Mouse (Mus musculus) stomach, embryonic 16.5 days (tissue): ENCODE measurements at regions not wholly inside any gene's neighbourhood (a gene's known extent, or its start where the extent isn't known, plus 50 kb on each side); places are given as distances from the start of the nearest gene placed in this dataset. TPM values are rescaled to one million over a fixed set of nuclear protein-coding genes. Genes with fewer than 3 reads are reported as not detected.
A peak's percentile ranks its signal among the peaks of the same experiment; 100 is the strongest.

Experiments
- ATAC-seq: fragments of 200-750 bp; cut with Nextera tagmentation; 2 replicates; pipeline ENCODE4 v1.8.0; 2017; ENCODE audit warnings: moderate number of reproducible peaks, moderate TSS enrichment; ENCODE audit not compliant: insufficient read depth, low FRiP score
- H3K27ac ChIP-seq: fragments of 300-500 bp; sonication (generic); 2 replicates; pipeline ENCODE4 v1.5.1; 2014; ENCODE audit warnings: low read length
- H3K27me3 ChIP-seq: fragments of 300-500 bp; sonication (generic); 2 replicates; pipeline ENCODE4 v1.6.1; 2014; ENCODE audit warnings: low read length, control low read depth, mixed read lengths; ENCODE audit not compliant: control insufficient read depth, insufficient read depth
- H3K36me3 ChIP-seq: fragments of 300-500 bp; sonication (generic); 2 replicates; pipeline ENCODE4 v1.6.1; 2014; ENCODE audit warnings: low read length; ENCODE audit not compliant: control insufficient read depth, insufficient read depth
- H3K4me1 ChIP-seq: fragments of 300-500 bp; sonication (generic); 2 replicates; pipeline ENCODE4 v1.6.1; 2014; ENCODE audit warnings: low read length, control low read depth, mixed read lengths; ENCODE audit not compliant: control insufficient read depth, insufficient read depth
- H3K4me2 ChIP-seq: fragments of 300-500 bp; sonication (generic); 2 replicates; pipeline ENCODE4 v1.6.1; 2014; ENCODE audit warnings: low read depth, low read length, mixed read lengths
- H3K4me3 ChIP-seq: fragments of 300-500 bp; sonication (generic); replicated peaks from 2 replicates; pipeline ENCODE4 v1.5.1; 2014; ENCODE audit warnings: mild to moderate bottlenecking, low read length
- H3K9ac ChIP-seq: fragments of 300-500 bp; sonication (generic); 2 replicates; pipeline ENCODE4 v1.6.1; 2014; ENCODE audit warnings: low read length
- H3K9me3 ChIP-seq: fragments of 300-500 bp; sonication (generic); replicated peaks from 2 replicates; pipeline ENCODE4 v1.6.1; 2016; ENCODE audit warnings: low read length, control low read depth; ENCODE audit not compliant: control insufficient read depth
- WGBS: fragments of 180-500 bp; shearing (Covaris S2); extraction: QIAGEN DNeasy Blood & Tissue Kit; methylation state at CpG from one replicate; pipeline ENCODE4 v1.1.7; 2014; 5-methylcytosine and 5-hydroxymethylcytosine counted together
- microRNA-seq: library from miRNA; unstranded; fragments of <30 nt; microRNA quantifications from one replicate; pipeline ENCODE4, GENCODE M21; 2016

DNA sequence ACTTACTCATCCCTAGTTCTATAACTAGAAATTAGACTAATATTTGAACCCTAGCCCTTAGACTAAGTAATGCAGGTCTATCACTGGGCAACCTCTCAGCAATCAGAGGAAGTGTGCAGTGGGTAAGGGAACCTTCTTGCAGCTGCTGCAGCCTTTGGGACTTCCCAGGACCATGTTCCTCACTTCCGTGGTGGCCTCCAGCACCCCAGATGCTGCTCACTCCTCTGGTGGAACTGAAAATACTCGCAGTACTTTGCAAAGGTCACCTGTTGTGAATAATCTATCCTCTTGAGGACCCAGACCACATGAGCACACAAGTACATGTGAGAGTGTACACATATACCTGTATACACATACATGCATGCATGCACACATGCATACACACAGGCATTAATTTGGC is 59.3 kb upstream of the Peli1 start:
- Histone ChIP-seq H3K9ac (no peak overlapping the region), H3K9me3 (no peaks in the 10 kb centered on the region), H3K27ac (no peak overlapping the region), H3K4me1 (peaks cover 15% of the 10 kb centered on the region), H3K36me3 (no peaks in the 10 kb centered on the region), H3K4me2 (no peak overlapping the region), H3K4me3 (no peak overlapping the region), H3K27me3 (no peaks in the 10 kb centered on the region)
- WGBS = 82% methylated on average over 2 of the region's 2 CpGs
- ATAC-seq = no peak

DNA sequence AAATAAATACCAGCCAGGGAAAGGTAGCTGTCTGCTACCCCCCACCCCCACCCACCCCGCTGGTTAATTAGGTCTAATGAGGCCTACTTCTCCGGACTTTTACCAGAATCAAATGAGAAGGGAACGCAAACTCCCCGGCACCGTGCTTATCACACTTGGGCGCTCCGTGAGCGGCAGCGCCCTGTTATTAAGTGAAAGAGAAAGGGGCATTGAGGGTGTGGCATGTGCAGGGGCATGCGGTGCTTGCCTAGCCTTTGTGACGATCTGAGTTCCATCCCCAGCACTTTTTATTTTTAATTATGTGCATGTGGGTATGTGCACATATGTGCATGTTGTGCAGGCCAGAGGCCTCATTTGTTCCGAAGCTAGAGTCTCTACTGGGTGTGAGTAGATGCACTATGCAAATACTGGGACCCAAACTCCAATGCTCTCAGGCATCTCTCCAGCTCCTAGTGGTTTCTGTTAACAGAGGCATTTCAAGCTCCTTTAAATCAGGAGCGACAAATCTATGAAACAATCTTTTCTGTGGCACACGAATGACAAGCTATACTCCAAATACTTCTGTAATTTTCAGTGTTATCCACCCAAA is 57.8 kb upstream of the Peli1 start:
- ATAC-seq = peak; percentile 33; the same call in 1 of the 2 replicates
- H3K4me2 ChIP-seq = peak overlapping the region; percentile 34; the same call in 1 of the 2 replicates
- no peak overlapping the region for H3K4me3 ChIP-seq
- no peak overlapping the region; the same call in 1 of the 2 replicates for H3K27ac ChIP-seq
- H3K4me1 ChIP-seq = peaks cover 15% of the 10 kb centered on the region
- 74% methylated on average over 14 of the region's 14 CpGs for WGBS
- H3K9me3 ChIP-seq = no peaks in the 10 kb centered on the region
- H3K27me3 ChIP-seq = no peaks in the 10 kb centered on the region
- no peaks in the 10 kb centered on the region for H3K36me3 ChIP-seq
- H3K9ac ChIP-seq = peak overlapping the region; percentile 7; the same call in 1 of the 2 replicates

DNA sequence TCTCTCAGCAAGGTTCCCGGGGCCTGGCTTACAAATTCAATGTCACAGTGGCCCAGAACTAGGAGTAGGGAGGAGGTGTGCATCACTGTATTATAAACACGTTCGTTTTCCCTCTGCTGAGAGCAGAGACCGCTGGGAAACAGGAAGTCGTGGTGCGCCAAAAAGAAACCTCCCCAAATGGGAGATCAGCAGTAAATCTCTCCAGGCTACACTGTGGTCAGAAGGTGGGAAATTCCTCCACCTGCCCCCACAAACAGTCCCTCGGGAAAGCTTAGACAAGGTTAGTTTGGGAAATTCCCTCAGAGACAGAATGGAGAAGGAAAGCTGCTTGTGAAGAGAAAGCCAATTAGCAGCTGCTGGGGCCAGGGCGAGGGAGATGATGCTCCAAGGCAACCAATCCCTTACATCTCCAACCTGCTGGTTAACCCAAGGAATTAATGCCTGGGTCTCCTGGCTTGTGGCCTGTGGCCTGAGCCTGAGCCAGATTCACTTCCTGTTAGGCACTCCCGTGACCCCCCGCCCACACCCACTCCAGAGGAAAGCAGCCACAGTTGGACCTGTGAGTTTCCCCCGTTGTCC is 57.2 kb upstream of the Peli1 start:
- no peaks in the 10 kb centered on the region for H3K9me3 ChIP-seq
- H3K27ac ChIP-seq = peak overlapping the region; percentile 46; the same call in 1 of the 2 replicates
- no peaks in the 10 kb centered on the region for H3K36me3 ChIP-seq
- H3K4me2 ChIP-seq = peak overlapping the region; percentile 34
- 0 out of 2 replicates have a peak overlapping the region, but pooled peaks have one; percentile 6 for H3K9ac ChIP-seq
- H3K4me3 ChIP-seq = no peak overlapping the region
- H3K27me3 ChIP-seq = no peaks in the 10 kb centered on the region
- 40% methylated on average over 11 of the region's 11 CpGs for WGBS
- ATAC-seq = no peak
- H3K4me1 ChIP-seq = peaks cover 15% of the 10 kb centered on the region

DNA sequence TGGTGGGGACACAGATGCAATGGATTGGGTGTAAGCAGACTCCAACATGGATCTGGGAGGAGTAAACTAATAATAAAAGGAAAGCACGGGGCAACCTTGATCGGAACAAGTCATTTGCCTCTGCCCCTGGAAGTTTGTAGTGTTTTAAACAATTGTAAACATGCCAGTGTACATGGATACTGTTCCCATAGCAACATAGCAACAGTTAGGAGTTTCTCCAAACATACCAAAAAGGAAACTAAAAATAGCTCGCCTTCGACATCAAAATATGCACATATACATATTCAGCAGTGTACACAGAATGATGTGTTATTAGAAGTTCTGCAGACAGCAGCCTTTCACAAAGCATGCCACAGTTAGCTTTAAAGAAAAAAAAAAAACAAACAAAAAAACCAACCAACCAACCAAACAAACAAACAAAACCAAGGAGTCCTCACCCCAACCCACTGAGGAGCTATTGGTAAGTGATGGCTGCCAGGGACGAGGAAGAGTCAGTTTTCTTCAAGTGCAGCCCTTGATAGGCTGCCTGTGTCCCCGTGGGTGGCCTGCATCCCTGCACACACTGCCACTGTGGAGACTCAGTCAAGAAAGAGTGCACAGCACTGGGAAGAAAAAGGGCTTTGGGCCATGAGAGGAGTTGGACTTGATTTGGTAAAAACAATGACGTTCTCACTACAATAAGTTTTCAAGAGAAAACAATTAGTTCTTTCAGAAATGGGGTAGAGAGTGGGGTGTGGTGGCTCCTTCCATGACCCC is 54.8 kb upstream of the Peli1 start:
- Histone ChIP-seq H3K36me3 (no peaks in the 10 kb centered on the region), H3K27ac (no peak overlapping the region), H3K4me3 (no peak overlapping the region), H3K4me2 (no peak overlapping the region), H3K9ac (no peak overlapping the region), H3K4me1 (peaks cover 15% of the 10 kb centered on the region), H3K27me3 (no peaks in the 10 kb centered on the region), H3K9me3 (no peaks in the 10 kb centered on the region)
- 52% methylated on average over 7 of the region's 7 CpGs for WGBS
- no peak for ATAC-seq

DNA sequence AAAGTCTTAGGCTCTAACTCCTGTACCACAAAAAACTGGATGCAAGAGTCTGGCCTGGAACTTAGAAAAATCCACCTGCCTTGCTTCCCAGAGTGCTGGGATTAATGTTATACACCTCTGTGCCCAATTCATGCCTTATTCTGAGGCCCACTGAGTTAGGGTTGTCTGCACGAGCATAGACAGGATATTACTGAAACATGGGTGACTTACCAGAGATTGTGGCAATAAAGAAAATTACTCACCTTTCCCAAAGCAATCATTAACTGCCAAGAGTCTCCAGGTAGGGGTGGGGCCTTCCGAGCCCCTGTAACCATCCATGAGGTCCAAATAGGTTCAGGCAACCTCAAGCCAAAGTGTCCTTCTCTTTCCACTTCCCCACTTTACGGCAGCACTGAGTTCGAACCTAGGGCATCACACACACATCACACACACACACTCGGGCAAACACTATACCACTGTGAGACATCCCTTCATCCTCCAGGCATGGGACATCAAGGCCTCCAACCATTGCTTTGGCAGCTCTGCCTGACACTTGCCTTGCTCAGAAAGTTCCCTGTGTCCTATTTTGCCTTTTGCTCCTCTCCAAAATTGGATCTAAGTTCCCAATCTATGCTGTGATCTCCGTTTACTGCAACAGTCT is 53.7 kb upstream of the Peli1 start:
- H3K9me3 ChIP-seq = no peaks in the 10 kb centered on the region
- no peak overlapping the region for H3K27ac ChIP-seq
- no peaks in the 10 kb centered on the region for H3K36me3 ChIP-seq
- no peaks in the 10 kb centered on the region for H3K27me3 ChIP-seq
- H3K4me1 ChIP-seq = peaks cover 15% of the 10 kb centered on the region
- 90% methylated on average over 6 of the region's 6 CpGs for WGBS
- no peak overlapping the region for H3K4me3 ChIP-seq
- H3K9ac ChIP-seq = no peak overlapping the region
- no peak for ATAC-seq
- no peak overlapping the region for H3K4me2 ChIP-seq

DNA sequence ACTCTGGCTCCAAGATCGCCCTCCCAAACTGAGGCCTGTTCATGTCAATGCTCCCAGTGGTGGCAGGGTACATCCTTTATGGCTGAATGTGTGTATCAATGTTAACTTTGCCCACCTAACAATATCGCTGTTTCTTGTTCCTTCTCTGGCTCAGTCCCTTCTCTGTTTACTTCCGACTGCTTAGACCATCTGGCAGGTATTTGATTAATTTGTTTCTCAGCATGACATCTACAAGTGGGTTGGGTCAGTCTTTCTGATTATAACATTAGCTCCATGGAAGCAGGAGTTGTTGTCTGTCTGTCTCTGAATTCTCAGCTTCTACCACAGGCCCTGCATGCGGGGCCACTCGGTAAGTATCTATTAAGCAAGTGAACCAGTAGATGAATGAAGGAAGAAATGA is 49.9 kb upstream of the Peli1 start:
- H3K4me2 ChIP-seq = no peak overlapping the region
- ATAC-seq = no peak
- H3K36me3 ChIP-seq = no peaks in the 10 kb centered on the region
- 72% methylated on average over 5 of the region's 5 CpGs for WGBS
- no peaks in the 10 kb centered on the region for H3K27me3 ChIP-seq
- no peaks in the 10 kb centered on the region for H3K4me1 ChIP-seq
- H3K9ac ChIP-seq = no peak overlapping the region
- H3K27ac ChIP-seq = no peak overlapping the region
- no peaks in the 10 kb centered on the region for H3K9me3 ChIP-seq
- no peak overlapping the region for H3K4me3 ChIP-seq

Small RNAs in the stretch of these regions (microRNA-seq; reads per million reads assigned to microRNA genes)
- gene Gm23681 = not detected
